Mouse (Mus musculus) megakaryocyte, embryonic 14.5 days (primary cell): ENCODE measurements around the gene C1qb.

Experiments
- FLI1 ChIP-seq: IDR thresholded peaks from 2 replicates; pipeline ENCODE4 v1.6.1; 2012; ENCODE audit warnings: low read length, inconsistent platforms, mixed read lengths
- GATA1 ChIP-seq: IDR thresholded peaks from 3 replicates; pipeline ENCODE4 v1.6.1; 2012; ENCODE audit warnings: mixed read lengths, low read length, inconsistent platforms, borderline replicate concordance

GRCm38 (mm10) chr4:136860022-136860421 is 26.0 kb downstream of the C1qb start:
- no peak for TF ChIP-seq GATA1
- no peak for TF ChIP-seq FLI1
